Mouse (Mus musculus): Measurements from ENCODE around the gene Gm15155. TPM values are rescaled to one million over a fixed set of nuclear protein-coding genes. Genes with fewer than 3 reads are reported as not detected.
"Not testable (repeated sequence)": the region's sequence is repeated elsewhere in the genome, so short reads cannot be mapped to it uniquely, and the experiment has no call there.

The Gm15155 gene
- total RNA-seq (2021), result not detected
- long read RNA-seq, experiment 1, result 0 reads
- long read RNA-seq, experiment 2, result 0 reads

DNA sequence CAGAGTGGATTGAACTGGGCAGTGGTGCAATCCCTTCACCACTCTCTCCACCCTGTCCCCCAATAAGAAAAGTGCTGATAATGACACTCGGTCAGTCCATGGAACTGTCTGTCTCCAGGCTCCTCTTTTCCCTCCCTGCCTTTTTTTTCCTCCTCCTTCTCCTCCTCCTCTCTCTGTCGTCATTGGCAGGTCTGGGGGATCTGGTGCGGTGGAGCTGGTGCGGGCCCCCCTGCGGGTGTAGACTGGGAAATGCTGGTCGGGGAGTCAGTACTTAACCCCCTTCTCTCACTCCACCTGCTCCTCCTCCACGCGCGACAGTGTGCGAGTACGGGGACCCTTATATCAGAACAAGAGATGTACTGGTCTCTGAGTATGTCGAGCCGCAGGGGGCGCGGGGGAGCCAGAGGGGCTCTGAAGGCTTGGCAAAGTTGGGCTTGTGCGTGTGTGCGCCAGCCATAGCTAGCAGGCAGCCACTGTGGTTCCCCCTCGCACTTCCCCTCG is at the start of gene Gm15155:
Gene Gm15155 (plus strand): TSS at position 401 of the 501 bp plus-strand sequence.
- no peak for DNase-seq
- intact Hi-C loops (cut with DNase I; ENCODE audit: low total_unique reads), result no loop called here

DNA sequence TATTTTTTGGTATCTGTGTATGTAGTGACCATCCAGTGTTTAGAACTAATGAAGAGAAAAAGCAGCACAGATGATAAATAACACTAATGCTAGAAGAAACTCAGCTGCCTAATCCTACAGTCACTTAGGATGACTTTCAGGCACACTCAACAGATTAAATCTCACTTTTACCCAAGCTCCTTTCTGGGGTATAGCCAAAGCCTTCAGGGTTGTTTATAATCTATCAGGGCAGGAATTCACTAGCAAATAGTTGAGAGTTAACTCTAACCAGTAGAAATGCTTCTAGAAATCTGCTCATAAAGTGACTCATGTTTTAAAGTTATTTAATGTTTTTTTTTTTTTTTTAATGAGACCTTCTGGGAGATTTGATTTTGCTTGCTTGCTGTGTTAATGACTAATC is 44.8 kb upstream of the Gm15155 start:
- no peak for DNase-seq
- intact Hi-C loops (cut with DNase I; ENCODE audit: low total_unique reads), result no loop called here

DNA sequence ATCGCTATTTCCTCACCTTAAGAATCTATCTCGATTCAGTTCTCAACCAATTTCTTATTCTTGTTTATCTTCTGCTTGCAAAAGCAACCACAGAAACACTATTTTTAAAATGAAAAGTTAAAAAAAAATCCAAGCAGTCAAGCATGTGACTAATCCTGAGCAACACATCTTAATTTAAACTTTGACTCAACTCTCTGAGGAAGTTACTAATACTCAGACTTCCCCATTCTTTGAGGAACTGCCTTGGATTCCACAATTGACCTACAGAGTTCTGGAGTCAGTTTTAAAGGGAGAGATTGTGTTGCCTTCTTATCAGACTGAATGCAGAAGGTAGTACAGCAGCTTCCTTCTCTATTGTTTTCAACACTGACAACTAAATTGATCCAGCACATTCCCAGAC is 40.0 kb upstream of the Gm15155 start:
- DNase-seq, result no peak
- intact Hi-C loops (cut with DNase I; ENCODE audit: low total_unique reads), result no loop called here

- DNase-seq, result no peak
- intact Hi-C loops (cut with DNase I; ENCODE audit: low total_unique reads), result no loop called here
Measured at GRCm38 (mm10) chrX:155591490-155591889, 33.1 kb upstream of the Gm15155 start.

- intact Hi-C loops (cut with DNase I; ENCODE audit: low total_unique reads), result no loop called here
- DNase-seq, result no peak
Measured at GRCm38 (mm10) chrX:155592467-155592866, 32.1 kb upstream of the Gm15155 start.

DNA sequence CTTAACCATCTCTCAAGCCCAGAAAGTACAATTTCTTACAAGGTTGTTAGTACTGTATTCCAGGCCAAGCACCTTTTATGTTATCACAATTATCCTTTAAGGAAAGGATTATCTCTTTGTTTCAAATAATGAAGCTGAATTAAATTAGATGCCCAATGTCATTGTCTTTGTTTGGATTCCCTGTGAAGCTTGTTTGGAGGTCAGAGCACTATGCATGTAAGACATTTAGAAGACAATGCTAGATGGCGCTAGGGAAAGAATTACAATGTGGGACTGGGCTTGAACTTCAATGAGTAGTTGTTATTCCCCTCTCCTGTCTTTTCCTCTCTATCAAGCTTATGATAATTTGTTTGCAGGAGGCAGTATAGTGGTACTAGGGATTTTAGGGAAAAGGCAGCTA is 29.9 kb upstream of the Gm15155 start:
- no peak for DNase-seq
- intact Hi-C loops (cut with DNase I; ENCODE audit: low total_unique reads), result no loop called here

DNA sequence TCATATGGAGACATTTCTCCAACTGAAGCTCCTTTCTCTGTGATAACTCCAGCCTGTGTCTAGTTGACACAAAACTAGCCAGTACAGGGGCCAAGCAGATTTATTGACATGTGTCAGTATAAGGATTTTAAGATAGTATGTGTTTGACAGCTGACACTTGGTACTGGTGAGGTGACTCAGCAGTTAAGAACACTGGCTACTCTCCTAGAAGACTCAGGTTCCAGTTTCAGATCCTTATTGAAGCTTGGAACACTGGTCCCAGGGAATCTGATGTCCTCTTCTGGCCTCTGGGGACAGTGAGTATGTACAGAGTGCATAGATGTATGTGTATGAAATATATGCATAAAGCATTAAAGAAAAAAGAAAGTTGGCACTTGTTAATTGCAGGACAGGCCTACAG is 28.2 kb upstream of the Gm15155 start:
- DNase-seq, result no peak
- intact Hi-C loops (cut with DNase I; ENCODE audit: low total_unique reads), result no loop called here

DNA sequence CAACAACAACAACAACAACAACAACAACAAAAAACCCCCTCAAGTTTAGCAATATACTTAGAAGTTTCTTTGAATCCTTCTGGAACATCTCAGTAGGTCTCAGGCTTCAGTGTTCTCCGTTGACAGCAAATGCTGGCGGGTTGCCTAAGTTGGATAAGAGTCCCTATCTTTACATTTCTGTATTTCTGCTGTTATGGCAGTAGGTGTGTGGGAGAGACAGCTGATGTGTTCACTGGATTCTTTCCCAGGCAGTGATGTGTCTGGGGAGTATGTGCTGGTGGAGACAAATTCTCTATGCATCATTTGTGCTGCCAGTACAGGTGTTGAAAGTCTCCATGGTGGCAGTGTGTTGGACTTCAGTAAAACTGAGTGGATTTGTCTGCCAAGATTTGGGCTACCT is 23.3 kb upstream of the Gm15155 start:
- no peak for DNase-seq
- intact Hi-C loops (cut with DNase I; ENCODE audit: low total_unique reads), result no loop called here

DNA sequence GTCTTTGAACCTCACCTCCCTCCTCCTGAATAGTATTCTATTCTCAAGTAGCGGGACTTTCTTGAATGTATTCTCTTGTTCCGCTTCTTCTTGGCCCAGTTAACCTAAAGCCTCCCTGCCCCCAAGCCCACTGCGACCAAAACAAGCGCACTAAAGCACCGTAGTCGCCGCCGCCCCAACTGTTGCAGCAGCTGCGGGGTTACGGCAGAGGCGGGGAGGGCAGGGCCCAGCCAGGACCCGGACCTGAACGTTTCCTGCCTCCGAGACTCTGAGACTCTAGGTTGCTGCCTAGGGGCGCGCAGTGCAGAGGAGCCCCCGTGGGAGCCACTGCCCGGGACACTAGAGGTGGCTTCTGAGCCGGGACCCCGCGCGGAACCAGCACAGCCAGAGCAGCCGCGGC is 2.0 kb upstream of the Gm15155 start:
- intact Hi-C loops (cut with DNase I; ENCODE audit: low total_unique reads), result no loop called here
- peak; percentile 5 for DNase-seq

- no peak for DNase-seq
- intact Hi-C loops (cut with DNase I; ENCODE audit: low total_unique reads), result no loop called here
Measured at GRCm38 (mm10) chrX:155622961-155623599, 1.5 kb upstream of the Gm15155 start.

GRCm38 (mm10) chrX:155623701-155624281 is 750 bp upstream of the Gm15155 start, which contains the start of gene Ptchd1:
Gene Ptchd1, minus strand, starts transcription at chrX:155623814.
- intact Hi-C loops (cut with DNase I; ENCODE audit: low total_unique reads), result no loop called here

GRCm38 (mm10) chrX:155624895-155625294 is 354 bp downstream of the Gm15155 start:
- DNase-seq, result no peak
- intact Hi-C loops (cut with DNase I; ENCODE audit: low total_unique reads), result no loop called here

More at GRCm38 (mm10) chrX:155623701-155624281, 750 bp upstream of the Gm15155 start, which contains the start of gene Ptchd1:
- no peak for DNase-seq

DNA sequence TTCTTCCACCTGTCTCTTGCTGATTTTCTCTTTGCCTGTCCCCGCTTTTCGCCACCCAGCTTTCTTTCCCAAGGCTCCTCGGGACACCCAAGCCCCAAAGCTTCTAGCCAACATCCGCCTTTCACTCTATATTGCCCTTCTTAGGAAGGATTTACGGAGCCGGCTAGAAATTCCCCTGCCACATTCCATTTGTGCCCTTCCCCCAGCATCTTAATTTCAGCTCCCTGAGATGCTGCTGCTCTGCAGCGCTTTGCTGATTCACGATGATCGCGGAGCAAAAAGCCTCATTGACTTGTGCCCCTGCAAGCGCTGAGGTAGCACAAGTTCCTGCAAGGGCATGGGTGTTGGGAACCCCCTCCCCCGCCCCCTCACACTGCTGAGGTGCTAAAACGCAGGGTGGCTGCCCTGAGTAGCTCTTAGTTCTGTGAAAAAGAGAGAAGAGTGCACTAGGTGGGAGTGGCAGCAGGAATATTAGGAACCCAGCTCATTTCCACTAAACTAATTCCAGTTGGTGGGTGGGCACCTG is 1.2 kb downstream of the Gm15155 start:
- DNase-seq, result no peak
- intact Hi-C loops (cut with DNase I; ENCODE audit: low total_unique reads), result no loop called here

DNA sequence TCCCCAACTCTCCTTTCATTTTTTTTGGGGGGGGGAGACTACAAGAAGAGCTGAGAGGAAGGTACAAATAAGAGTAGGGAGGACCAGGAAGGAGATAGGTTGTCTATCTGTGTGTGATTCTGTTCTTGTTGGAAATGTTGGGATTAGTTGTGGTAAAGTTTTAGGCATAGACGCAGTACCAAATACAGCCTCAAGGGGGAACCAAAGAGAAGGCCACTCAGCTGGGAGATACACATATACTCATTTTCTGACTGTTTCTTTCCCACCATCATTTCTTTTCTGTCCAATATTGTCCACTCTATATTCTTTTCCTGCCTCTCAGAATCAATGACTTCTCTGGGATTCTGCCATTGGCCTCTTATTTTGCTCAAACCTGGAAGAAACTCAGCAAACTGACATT is 19.4 kb downstream of the Gm15155 start:
- intact Hi-C loops (cut with DNase I; ENCODE audit: low total_unique reads), result no loop called here
- DNase-seq, result no peak

- intact Hi-C loops (cut with DNase I; ENCODE audit: low total_unique reads), result no loop called here
- DNase-seq, result no peak
Measured at GRCm38 (mm10) chrX:155645975-155646374, 21.4 kb downstream of the Gm15155 start.

GRCm38 (mm10) chrX:155657971-155658370 is 33.4 kb downstream of the Gm15155 start:
- intact Hi-C loops (cut with DNase I; ENCODE audit: low total_unique reads), result no loop called here

GRCm38 (mm10) chrX:155690440-155690839 is 65.9 kb downstream of the Gm15155 start:
- DNase-seq; intact Hi-C loops (cut with DNase I; ENCODE audit: low total_unique reads): not testable (repeated sequence)

More at GRCm38 (mm10) chrX:155657971-155658370, 33.4 kb downstream of the Gm15155 start:
- DNase-seq, result no peak

- intact Hi-C loops (cut with DNase I; ENCODE audit: low total_unique reads), result no loop called here
- DNase-seq, result no peak
Measured at GRCm38 (mm10) chrX:155724157-155724556, 99.6 kb downstream of the Gm15155 start.

DNA sequence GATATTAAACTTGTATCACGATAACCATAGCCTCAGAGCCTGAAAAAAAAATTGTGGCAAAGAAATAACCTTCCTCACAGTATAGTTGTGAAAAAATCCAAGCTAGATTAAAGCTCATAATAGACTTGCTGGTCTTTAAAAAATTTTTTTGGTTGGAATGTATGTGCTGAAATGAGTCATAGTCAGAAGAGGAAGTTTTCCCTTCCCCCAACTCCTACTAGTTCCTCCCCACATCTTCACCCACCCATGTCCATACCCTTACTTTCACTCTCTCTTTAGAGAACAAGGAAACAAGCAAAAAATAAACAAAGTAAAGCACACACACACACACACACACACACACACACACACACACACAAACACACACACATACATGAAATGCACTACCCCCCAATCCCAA is 103.8 kb downstream of the Gm15155 start:
- intact Hi-C loops (cut with DNase I; ENCODE audit: low total_unique reads), result no loop called here
- DNase-seq, result no peak

DNA sequence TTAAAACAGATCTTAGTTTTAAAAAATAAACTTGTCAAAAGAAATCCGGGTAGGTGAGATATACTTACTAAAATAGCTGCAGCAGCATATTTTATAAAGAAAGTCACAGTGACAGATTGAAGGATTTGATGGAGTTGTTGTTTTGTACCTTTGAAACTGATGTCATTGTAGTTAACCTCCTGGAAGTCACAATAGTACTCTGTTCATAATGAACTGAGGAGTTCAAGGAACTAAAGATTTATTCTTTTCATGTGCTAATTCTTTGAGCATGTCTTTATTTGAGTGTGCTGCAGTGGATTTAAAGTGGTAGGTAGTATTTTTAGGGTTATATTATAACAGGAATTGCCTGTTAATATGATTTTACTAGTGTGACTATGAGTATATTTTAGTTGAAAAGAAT is 263.6 kb downstream of the Gm15155 start:
- DNase-seq, result no peak
- intact Hi-C loops (cut with DNase I; ENCODE audit: low total_unique reads), result no loop called here

DNA sequence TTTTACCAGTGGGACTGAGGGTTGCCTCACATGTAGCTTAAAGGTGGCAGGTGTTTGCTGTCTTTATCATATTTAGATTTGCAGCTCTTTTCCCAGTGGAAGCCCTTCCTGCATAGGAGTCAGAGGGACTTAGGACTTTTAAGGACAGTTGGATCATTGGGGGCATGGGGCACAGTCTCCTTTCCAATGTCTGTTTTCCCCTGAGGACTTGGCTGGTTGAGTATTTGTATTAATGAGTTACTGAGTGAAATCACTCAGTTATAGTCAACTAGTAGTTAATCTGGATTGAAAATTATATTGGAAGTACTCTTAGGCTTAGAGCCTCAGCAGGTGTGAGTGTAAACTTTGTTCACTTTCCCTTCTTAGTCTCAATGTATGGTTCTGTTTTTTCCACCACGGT is 275.5 kb downstream of the Gm15155 start:
- no peak for DNase-seq
- intact Hi-C loops (cut with DNase I; ENCODE audit: low total_unique reads), result no loop called here

Measured in gastrocnemius, postnatal 14 days (tissue).